ENCODE assay signal across 7 mouse cellular contexts in genomic region chr2:73351496-73351895, GRCm38 (mm10). TPM values are rescaled to one million over a fixed set of nuclear protein-coding genes. Genes with fewer than 3 reads are reported as not detected.
A peak's percentile ranks its signal among the peaks of the same experiment; 100 is the strongest.
DNase-seq lines count a peak whose midpoint lies in the region; ATAC-seq lines count a peak whose summit lies in the region.

No protein-coding gene starts in this region.

- 29% methylated on average over 5 of the region's 5 CpGs for WGBS in intestine, embryonic 14.5 days
- WGBS in intestine, embryonic 16.5 days = 34% methylated on average over 5 of the region's 5 CpGs
- 21% methylated on average over 5 of the region's 5 CpGs for WGBS in forebrain, embryonic 16.5 days
- WGBS in lung, embryonic 15.5 days = 23% methylated on average over 5 of the region's 5 CpGs

- ATAC-seq in intestine, embryonic 14.5 days (replicated peaks; ENCODE audit: low FRiP score, low TSS enrichment, low read depth) = no peak
- ATAC-seq in intestine, embryonic 16.5 days = no peak
- ATAC-seq in forebrain, embryonic 16.5 days = peak; percentile 69
- no peak for ATAC-seq in lung, embryonic 15.5 days (ENCODE audit: borderline replicate concordance, extremely low read depth, low FRiP score, low TSS enrichment)

- H3K36me3 ChIP-seq in intestine, embryonic 14.5 days (ENCODE audit: control insufficient read depth, insufficient read depth, low read length) = no peaks in the 10 kb centered on the region
- no peaks in the 10 kb centered on the region for H3K36me3 ChIP-seq in intestine, embryonic 16.5 days (ENCODE audit: control insufficient read depth, insufficient read depth, low read length)
- no peaks in the 10 kb centered on the region for H3K36me3 ChIP-seq in forebrain, embryonic 16.5 days (ENCODE audit: control insufficient read depth, insufficient read depth)
- H3K36me3 ChIP-seq in lung, embryonic 15.5 days = no peaks in the 10 kb centered on the region

- 0 out of 2 replicates have a peak overlapping the region, but pooled peaks have one; percentile 13 for H3K27ac ChIP-seq in intestine, embryonic 14.5 days (ENCODE audit: low read depth)
- H3K27ac ChIP-seq in intestine, embryonic 16.5 days (ENCODE audit: low read length) = no peak overlapping the region
- peak overlapping the region; percentile 65 for H3K27ac ChIP-seq in forebrain, embryonic 16.5 days (ENCODE audit: low read length)
- H3K27ac ChIP-seq in lung, embryonic 15.5 days = 0 out of 2 replicates have a peak overlapping the region, but pooled peaks have one; percentile 15

- no peaks in the 10 kb centered on the region for H3K4me1 ChIP-seq in intestine, embryonic 14.5 days (replicated peaks; ENCODE audit: control insufficient read depth, insufficient read depth, low read length)
- H3K4me1 ChIP-seq in intestine, embryonic 16.5 days (ENCODE audit: control insufficient read depth, insufficient read depth, low read length) = no peaks in the 10 kb centered on the region
- peaks cover 20% of the 10 kb centered on the region for H3K4me1 ChIP-seq in forebrain, embryonic 16.5 days (replicated peaks; ENCODE audit: control insufficient read depth, insufficient read depth, low read length)
- H3K4me1 ChIP-seq in lung, embryonic 15.5 days = peaks cover 5% of the 10 kb centered on the region; the same call in 1 of the 2 replicates

- H3K9ac ChIP-seq in intestine, embryonic 14.5 days (ENCODE audit: low read length) = no peak overlapping the region
- no peak overlapping the region for H3K9ac ChIP-seq in intestine, embryonic 16.5 days (ENCODE audit: low read depth, low read length)
- no peak overlapping the region for H3K9ac ChIP-seq in forebrain, embryonic 16.5 days (replicated peaks; ENCODE audit: low read depth, low read length)
- H3K9ac ChIP-seq in lung, embryonic 15.5 days = no peak overlapping the region

- no peaks in the 10 kb centered on the region for H3K27me3 ChIP-seq in intestine, embryonic 14.5 days (replicated peaks; ENCODE audit: control insufficient read depth, insufficient read depth, low read length)
- no peaks in the 10 kb centered on the region for H3K27me3 ChIP-seq in intestine, embryonic 16.5 days (replicated peaks; ENCODE audit: control insufficient read depth, insufficient read depth, low read length)
- no peaks in the 10 kb centered on the region for H3K27me3 ChIP-seq in forebrain, embryonic 16.5 days (replicated peaks; ENCODE audit: control insufficient read depth, insufficient read depth, low read length)
- no peaks in the 10 kb centered on the region for H3K27me3 ChIP-seq in lung, embryonic 15.5 days

- no peaks in the 10 kb centered on the region for H3K9me3 ChIP-seq in intestine, embryonic 14.5 days (ENCODE audit: control insufficient read depth, low read length)
- H3K9me3 ChIP-seq in intestine, embryonic 16.5 days (ENCODE audit: control insufficient read depth, low read length) = no peaks in the 10 kb centered on the region
- H3K9me3 ChIP-seq in forebrain, embryonic 16.5 days (ENCODE audit: control insufficient read depth, low read length) = no peaks in the 10 kb centered on the region
- no peaks in the 10 kb centered on the region for H3K9me3 ChIP-seq in lung, embryonic 15.5 days

- DNase-seq in intestine, embryonic 14.5 days (ENCODE audit: low spot score) = no peak
- peak; percentile 24 for DNase-seq in Muller cell, postnatal 12 days (ENCODE audit: inconsistent ontology term)
- no peak for DNase-seq in spleen, postnatal 36 days (ENCODE audit: low spot score in 2 of 2)
- no peak for DNase-seq in embryo, embryonic 10.5 days (ENCODE audit: low spot score)

- no peak overlapping the region for H3K4me3 ChIP-seq in intestine, embryonic 14.5 days (ENCODE audit: low read depth, low read length)
- no peak overlapping the region for H3K4me3 ChIP-seq in intestine, embryonic 16.5 days (ENCODE audit: low read length)
- H3K4me3 ChIP-seq in forebrain, embryonic 16.5 days (replicated peaks; ENCODE audit: low read length) = no peak overlapping the region
- H3K4me3 ChIP-seq in lung, embryonic 15.5 days = no peak overlapping the region

- peak overlapping the region; percentile 9; the same call in 1 of the 2 replicates for H3K4me2 ChIP-seq in intestine, embryonic 14.5 days (ENCODE audit: low read length)
- no peak overlapping the region; the same call in 1 of the 2 replicates for H3K4me2 ChIP-seq in intestine, embryonic 16.5 days (ENCODE audit: low read depth, low read length)
- peak overlapping the region; percentile 38 for H3K4me2 ChIP-seq in forebrain, embryonic 16.5 days (ENCODE audit: low read length)
- peak overlapping the region; percentile 30 for H3K4me2 ChIP-seq in lung, embryonic 15.5 days

RNA-seq across cellular contexts. Expression of gene Gpr155, which starts 34.9 kb away (rescaled TPM):
- 5.0 and 7.1 TPM in 2 replicates for polyA plus RNA-seq in intestine, embryonic 14.5 days (2014; fragmentation: Nextera tagmentation; extraction: Ambion mirVana)
- 15.1 and 17.5 TPM in 2 replicates for polyA plus RNA-seq in intestine, embryonic 16.5 days (2015; fragmentation: Nextera tagmentation; extraction: Ambion mirVana)
- 12.2 and 14.3 TPM in 2 replicates for polyA plus RNA-seq in forebrain, embryonic 16.5 days (2015; fragmentation: Nextera tagmentation; extraction: Ambion mirVana)
- polyA plus RNA-seq in lung, embryonic 15.5 days (2015; fragmentation: Nextera tagmentation; extraction: Ambion mirVana) = 6.3 and 6.4 TPM in 2 replicates

RNA-seq across cellular contexts. Expression of gene Cir1, which starts 39.0 kb away (rescaled TPM):
- 22.3 and 24.5 TPM in 2 replicates for polyA plus RNA-seq in intestine, embryonic 14.5 days (2014; fragmentation: Nextera tagmentation; extraction: Ambion mirVana)
- 14.7 and 14.9 TPM in 2 replicates for polyA plus RNA-seq in intestine, embryonic 16.5 days (2015; fragmentation: Nextera tagmentation; extraction: Ambion mirVana)
- polyA plus RNA-seq in forebrain, embryonic 16.5 days (2015; fragmentation: Nextera tagmentation; extraction: Ambion mirVana) = 24.6 and 26.6 TPM in 2 replicates
- 24.5 and 25.7 TPM in 2 replicates for polyA plus RNA-seq in lung, embryonic 15.5 days (2015; fragmentation: Nextera tagmentation; extraction: Ambion mirVana)

RNA-seq across cellular contexts. Expression of gene Scrn3, which starts 39.1 kb away (rescaled TPM):
- 12.2 and 12.6 TPM in 2 replicates for polyA plus RNA-seq in intestine, embryonic 14.5 days (2014; fragmentation: Nextera tagmentation; extraction: Ambion mirVana)
- polyA plus RNA-seq in intestine, embryonic 16.5 days (2015; fragmentation: Nextera tagmentation; extraction: Ambion mirVana) = 16.6 and 16.9 TPM in 2 replicates
- polyA plus RNA-seq in forebrain, embryonic 16.5 days (2015; fragmentation: Nextera tagmentation; extraction: Ambion mirVana) = 8.7 and 9.1 TPM in 2 replicates
- 18.1 and 21.1 TPM in 2 replicates for polyA plus RNA-seq in lung, embryonic 15.5 days (2015; fragmentation: Nextera tagmentation; extraction: Ambion mirVana)
